Mouse (Mus musculus): ENCODE data around the gene Proser2.

DNA sequence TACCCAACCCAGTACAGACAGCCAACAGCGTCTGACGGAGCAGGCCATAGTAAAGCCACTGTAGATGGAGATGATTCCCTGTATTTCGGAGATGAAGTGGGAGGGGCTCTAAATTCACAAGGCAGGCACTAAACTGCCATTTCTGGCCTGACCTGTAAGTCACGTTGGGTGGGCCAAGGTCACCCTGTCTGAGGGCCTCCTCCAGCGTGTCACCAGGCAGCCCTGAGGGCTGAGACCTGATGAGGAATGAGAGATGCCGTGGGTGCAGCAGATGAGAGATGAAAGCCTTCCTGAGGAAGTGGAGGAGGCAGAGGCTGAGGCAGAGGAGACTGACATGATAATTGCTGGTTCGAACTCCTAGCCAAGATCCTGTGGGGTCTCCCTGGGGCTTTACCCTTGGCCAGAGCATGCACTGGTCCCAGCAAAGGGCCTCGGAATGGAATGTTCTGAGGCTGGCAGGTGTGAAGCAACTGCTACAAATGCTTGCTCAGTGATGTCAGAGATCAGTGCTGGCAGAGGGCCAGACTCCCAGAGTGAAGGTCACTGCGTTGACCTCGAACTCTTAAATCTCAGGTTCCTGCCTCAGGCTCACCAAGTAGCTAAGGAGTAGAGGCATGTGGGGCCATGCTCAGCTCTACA lies 55.0 kb downstream of the Proser2 start:
- TF ChIP-seq CTCF (IDR thresholded peaks at IDR 0.05; ENCODE audit: low read depth, low read length), result no peak
- peak; percentile 49 for TF ChIP-seq EP300 (IDR thresholded peaks at IDR 0.05; ENCODE audit: insufficient read depth, low read depth, low read length)

All from ES-Bruce4 (cell line).